Mouse (Mus musculus) liver, postnatal 0 days (tissue): ENCODE measurements around the gene Sf3a1.

Source experiments
- CTCF ChIP-seq: sonication (generic); IDR thresholded peaks from 2 replicates; pipeline ENCODE4 v1.5.1; 2016; ENCODE audit warnings: antibody characterized with exemption, low read depth
- EP300 ChIP-seq: IDR thresholded peaks from 2 replicates; pipeline ENCODE4 v1.6.1; 2016; ENCODE audit warnings: antibody characterized with exemption, low read depth, mild to moderate bottlenecking

DNA sequence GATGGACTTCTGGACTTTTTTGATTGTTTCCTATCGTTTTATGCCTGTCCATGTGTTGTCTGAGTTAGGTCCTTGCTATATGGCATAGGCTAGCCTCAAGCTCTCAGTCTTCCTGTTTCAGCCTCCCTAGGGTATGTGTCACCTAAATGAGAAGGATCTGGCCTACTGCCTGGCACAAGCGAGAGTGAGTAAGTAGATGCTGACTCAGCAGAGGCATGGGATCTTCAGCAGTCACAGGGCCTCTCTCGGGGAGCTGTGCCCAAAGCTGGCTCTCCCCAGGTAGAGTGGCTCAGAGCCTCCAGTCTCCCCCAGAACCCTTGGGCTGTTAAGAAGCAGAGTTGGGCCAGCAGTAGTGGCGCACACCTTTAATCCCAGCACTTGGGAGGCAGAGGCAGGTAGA, 17.8 kb upstream of the Sf3a1 start:
- no peak for TF ChIP-seq EP300
- no peak for TF ChIP-seq CTCF
